17 mouse cellular contexts compared by ENCODE assay signal in the genomic region with DNA sequence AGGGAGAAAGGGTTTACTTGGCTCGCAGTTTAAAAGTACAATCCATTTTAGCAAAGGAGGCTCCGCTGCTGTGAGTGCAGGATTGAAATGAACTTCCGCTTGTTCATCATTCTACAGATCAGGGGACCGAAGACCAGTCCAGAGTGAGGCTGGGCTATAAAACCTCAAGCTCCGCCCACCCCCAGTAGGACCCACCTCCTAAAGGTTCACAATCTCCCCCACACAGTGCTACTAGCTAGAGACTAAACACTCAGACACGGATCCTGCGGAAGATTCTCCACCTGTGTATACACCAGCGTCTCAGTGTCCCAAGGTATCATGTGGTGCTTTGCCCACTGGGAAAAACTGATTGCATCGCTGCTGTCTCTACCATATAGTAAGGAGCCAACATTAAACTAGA.
"Had no signal": no experiment of that assay in that cellular context is flagged by ENCODE, and none has a peak within 500 bp of the region (broad histone marks: within the 10 kb centered on the region; RNA-seq: fewer than 3 reads in every experiment).

No protein-coding gene starts in this region.

- H3K27me3 ChIP-seq: liver, embryonic 13.5 days; midbrain, embryonic 12.5 days; midbrain, embryonic 15.5 days; neural tube, embryonic 12.5 days; neural tube, embryonic 15.5 days; stomach, embryonic 15.5 days had no signal

- H3K4me1 ChIP-seq: liver, embryonic 13.5 days; midbrain, embryonic 12.5 days; midbrain, embryonic 15.5 days; neural tube, embryonic 12.5 days; neural tube, embryonic 15.5 days; stomach, embryonic 15.5 days had no signal

- H3K9ac ChIP-seq: liver, embryonic 13.5 days; lung, embryonic 14.5 days; midbrain, embryonic 12.5 days; midbrain, embryonic 15.5 days; neural tube, embryonic 12.5 days; neural tube, embryonic 15.5 days; stomach, embryonic 15.5 days had no signal

- H3K4me2 ChIP-seq: liver, embryonic 13.5 days; lung, embryonic 14.5 days; midbrain, embryonic 12.5 days; midbrain, embryonic 15.5 days; neural tube, embryonic 12.5 days; neural tube, embryonic 15.5 days; stomach, embryonic 15.5 days had no signal

- H3K27ac ChIP-seq: kidney, postnatal 0 days; liver, embryonic 13.5 days; midbrain, embryonic 12.5 days; midbrain, embryonic 15.5 days; neural tube, embryonic 12.5 days; neural tube, embryonic 15.5 days; stomach, embryonic 15.5 days had no signal

- DNase-seq: kidney, adult 9 months; kidney, postnatal 25 days; layer of hippocampus, adult 9-11 months; liver, embryonic 13.5 days; lung, embryonic 14.5 days; right cerebral cortex, postnatal 25 days; spleen, adult 18-20 months; thymus, adult 18-20 months; thymus, postnatal 36 days had no signal

- H3K9me3 ChIP-seq: liver, embryonic 13.5 days; midbrain, embryonic 12.5 days; midbrain, embryonic 15.5 days; neural tube, embryonic 12.5 days; neural tube, embryonic 15.5 days; stomach, embryonic 15.5 days had no signal

- H3K4me3 ChIP-seq: layer of hippocampus, adult 2 months; liver, embryonic 13.5 days; midbrain, embryonic 12.5 days; midbrain, embryonic 15.5 days; neural tube, embryonic 12.5 days; neural tube, embryonic 15.5 days; stomach, embryonic 15.5 days had no signal

- ATAC-seq: lung, postnatal 0 days; midbrain, embryonic 15.5 days had no signal

- H3K36me3 ChIP-seq: liver, embryonic 13.5 days; midbrain, embryonic 12.5 days; midbrain, embryonic 15.5 days; neural tube, embryonic 12.5 days; neural tube, embryonic 15.5 days; stomach, embryonic 15.5 days had no signal
